Mouse (Mus musculus) thymus, adult 2 months (tissue): ENCODE results near the gene Olfr791. TPM values are rescaled to one million over a fixed set of nuclear protein-coding genes. Genes with fewer than 3 reads are reported as not detected.

ENCODE experiments used
- DNase-seq: peaks from one replicate; pipeline ENCODE4 v3.0.0; 2021
- H3K27ac ChIP-seq: fragments of 200-500 bp; 2 replicates; pipeline ENCODE4 v1.5.1; 2012; ENCODE audit warnings: low read length, control low read depth; ENCODE audit not compliant: control insufficient read depth, insufficient read depth
- H3K27me3 ChIP-seq: fragments of 200-500 bp; 2 replicates; pipeline ENCODE4 v1.6.1; 2012; ENCODE audit warnings: mild to moderate bottlenecking, low read length, moderate library complexity, mixed read lengths; ENCODE audit not compliant: control insufficient read depth, insufficient read depth
- H3K36me3 ChIP-seq: fragments of 200-500 bp; 2 replicates; pipeline ENCODE4 v1.6.1; 2012; ENCODE audit warnings: mild to moderate bottlenecking, low read length, moderate library complexity; ENCODE audit not compliant: control insufficient read depth, insufficient read depth
- H3K4me1 ChIP-seq: fragments of 200-500 bp; replicated peaks from 2 replicates; pipeline ENCODE4 v1.6.1; 2012; ENCODE audit warnings: low read length; ENCODE audit not compliant: control insufficient read depth, insufficient read depth
- H3K4me3 ChIP-seq: fragments of 200-500 bp; 2 replicates; pipeline ENCODE4 v1.5.1; 2012; ENCODE audit warnings: mild to moderate bottlenecking, low read length, control low read depth, moderate library complexity; ENCODE audit not compliant: control insufficient read depth, insufficient read depth
- CTCF ChIP-seq: fragments of 200-500 bp; IDR thresholded peaks from 2 replicates; pipeline ENCODE4 v1.5.1; 2012; ENCODE audit warnings: mild to moderate bottlenecking, control low read depth, low read length, moderate library complexity, borderline replicate concordance; ENCODE audit not compliant: control insufficient read depth, poor library complexity, insufficient read depth; ENCODE audit errors: extremely low read depth
- POLR2A ChIP-seq: fragments of 200-500 bp; IDR thresholded peaks from 2 replicates; pipeline ENCODE4 v1.6.1; 2012; ENCODE audit warnings: mild to moderate bottlenecking, low read length, control low read depth, moderate library complexity; ENCODE audit not compliant: control insufficient read depth, poor library complexity, insufficient read depth; ENCODE audit errors: extremely low read depth
- WGBS: fragments of 180-500 bp; shearing (Covaris S2); methylation state at CpG from one replicate; pipeline ENCODE4 v1.1.7; 2018; 5-methylcytosine and 5-hydroxymethylcytosine counted together
- polyA plus RNA-seq: library from polyadenylated mRNA; depleted of rRNA; stranded (reverse); fragments of >200 nt; gene quantifications from 2 replicates; pipeline ENCODE4 v1.2.3, GENCODE M21; 2012; rRNA removed

Olfr791 gene
- polyA plus RNA-seq, 1 experiment, result not detected

DNA sequence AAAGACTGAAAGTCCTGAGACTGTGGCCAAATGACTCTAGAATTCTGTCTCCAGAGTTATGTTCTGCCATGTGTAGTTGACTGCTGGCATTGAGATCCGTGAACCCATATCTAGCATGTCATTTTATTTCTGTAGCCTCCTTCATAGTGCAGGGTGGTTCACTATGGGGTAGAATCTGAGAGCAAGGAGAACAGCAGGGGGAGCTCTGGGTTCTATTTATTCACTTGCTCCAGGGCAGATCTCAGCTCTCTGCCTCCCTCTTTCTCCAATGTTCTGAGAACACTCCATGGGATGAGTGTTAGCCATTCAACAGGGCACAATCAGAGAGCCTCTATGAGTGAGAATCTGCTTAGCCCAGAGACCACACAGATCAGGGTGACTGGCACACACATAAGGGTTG lies 27.8 kb downstream of the Olfr791 start:
- WGBS, result 66% methylated on average over 1 of the region's 1 CpGs
- Histone ChIP-seq H3K27ac (no peak overlapping the region), H3K4me3 (no peak overlapping the region), H3K4me1 (no peaks in the 10 kb centered on the region), H3K36me3 (no peaks in the 10 kb centered on the region), H3K27me3 (no peaks in the 10 kb centered on the region)
- TF ChIP-seq POLR2A (no peak), CTCF (no peak)
- DNase-seq, result no peak

GRCm38 (mm10) chr10:129567355-129567754 lies 45.8 kb downstream of the Olfr791 start, which contains the start of gene Olfr794:
Gene Olfr794, plus strand, starts transcription at chr10:129567655.
- TF ChIP-seq POLR2A (no peak), CTCF (no peak)
- WGBS, result 83% methylated on average over 2 of the region's 2 CpGs
- H3K27me3 ChIP-seq, result no peaks in the 10 kb centered on the region
- no peaks in the 10 kb centered on the region for H3K4me1 ChIP-seq
- H3K27ac ChIP-seq, result no peak within 1 kb of the TSS
- no peak for DNase-seq
- no peak within 1 kb of the TSS for H3K4me3 ChIP-seq
- no peaks in the 10 kb centered on the region for H3K36me3 ChIP-seq

GRCm38 (mm10) chr10:129577066-129577465 lies 55.5 kb downstream of the Olfr791 start:
- H3K36me3 ChIP-seq, result no peaks in the 10 kb centered on the region
- H3K27me3 ChIP-seq, result no peaks in the 10 kb centered on the region
- no peak for DNase-seq
- WGBS, result 64% methylated on average over 1 of the region's 1 CpGs
- H3K4me1 ChIP-seq, result no peaks in the 10 kb centered on the region
- TF ChIP-seq CTCF, result no peak
- TF ChIP-seq POLR2A, result no peak
- H3K4me3 ChIP-seq, result no peak overlapping the region
- H3K27ac ChIP-seq, result no peak overlapping the region

Other genes with a start within 250 kb of the Olfr791 start
- not detected in 2 replicates for gene Olfr780, start 203.7 kb upstream of the Olfr791 start, polyA plus RNA-seq
- not detected in 2 replicates for gene Olfr781, start 192.9 kb upstream of the Olfr791 start, polyA plus RNA-seq
- gene Olfr782, start 172.9 kb upstream of the Olfr791 start, polyA plus RNA-seq, result not detected in 2 replicates
- 0.04 and 0.09 TPM in 2 replicates for gene Olfr784, start 137.7 kb upstream of the Olfr791 start, polyA plus RNA-seq
- gene Olfr785, start 116.4 kb upstream of the Olfr791 start, polyA plus RNA-seq, result not detected in 2 replicates
- not detected in 2 replicates for gene Olfr786, start 94.5 kb upstream of the Olfr791 start, polyA plus RNA-seq
- not detected in 2 replicates for gene Olfr787, start 59.9 kb upstream of the Olfr791 start, polyA plus RNA-seq
- gene Olfr788, start 50.8 kb upstream of the Olfr791 start, polyA plus RNA-seq, result not detected in 2 replicates
- not detected in 2 replicates for gene Olfr789, start 37.0 kb upstream of the Olfr791 start, polyA plus RNA-seq
- not detected in 2 replicates for gene Olfr790, start 23.3 kb upstream of the Olfr791 start, polyA plus RNA-seq
- gene Olfr792, start 17.4 kb downstream of the Olfr791 start, polyA plus RNA-seq, result not detected in 2 replicates
- not detected in 2 replicates for gene Olfr794, start 45.9 kb downstream of the Olfr791 start, polyA plus RNA-seq
- not detected in 2 replicates for gene Olfr796, start 90.8 kb downstream of the Olfr791 start, polyA plus RNA-seq
- not detected in 2 replicates for gene Olfr798, start 106.1 kb downstream of the Olfr791 start, polyA plus RNA-seq
- gene Olfr799, start 115.7 kb downstream of the Olfr791 start, polyA plus RNA-seq, result not detected in 2 replicates
- gene Olfr800, start 135.9 kb downstream of the Olfr791 start, polyA plus RNA-seq, result not detected in 2 replicates
- gene Olfr801, start 152.1 kb downstream of the Olfr791 start, polyA plus RNA-seq, result not detected in 2 replicates
- not detected in 2 replicates for gene Olfr802, start 166.4 kb downstream of the Olfr791 start, polyA plus RNA-seq
- gene Olfr803, start 172.5 kb downstream of the Olfr791 start, polyA plus RNA-seq, result not detected in 2 replicates
- gene Olfr804, start 181.4 kb downstream of the Olfr791 start, polyA plus RNA-seq, result not detected in 2 replicates
- not detected in 2 replicates for gene Olfr805, start 207.6 kb downstream of the Olfr791 start, polyA plus RNA-seq
- not detected in 2 replicates for gene Olfr806, start 220.1 kb downstream of the Olfr791 start, polyA plus RNA-seq
- gene Olfr807, start 236.0 kb downstream of the Olfr791 start, polyA plus RNA-seq, result not detected in 2 replicates
- gene Olfr808, start 243.7 kb downstream of the Olfr791 start, polyA plus RNA-seq, result not detected in 2 replicates